Mouse (Mus musculus): ENCODE results near the gene Abcc5. TPM values are rescaled to one million over a fixed set of nuclear protein-coding genes. Genes with fewer than 3 reads are reported as not detected.
"Not testable (repeated sequence)": the region's sequence is repeated elsewhere in the genome, so short reads cannot be mapped to it uniquely, and the experiment has no call there.

Gene Abcc5
- polyA plus RNA-seq, 1 experiment, result 577 TPM

DNA sequence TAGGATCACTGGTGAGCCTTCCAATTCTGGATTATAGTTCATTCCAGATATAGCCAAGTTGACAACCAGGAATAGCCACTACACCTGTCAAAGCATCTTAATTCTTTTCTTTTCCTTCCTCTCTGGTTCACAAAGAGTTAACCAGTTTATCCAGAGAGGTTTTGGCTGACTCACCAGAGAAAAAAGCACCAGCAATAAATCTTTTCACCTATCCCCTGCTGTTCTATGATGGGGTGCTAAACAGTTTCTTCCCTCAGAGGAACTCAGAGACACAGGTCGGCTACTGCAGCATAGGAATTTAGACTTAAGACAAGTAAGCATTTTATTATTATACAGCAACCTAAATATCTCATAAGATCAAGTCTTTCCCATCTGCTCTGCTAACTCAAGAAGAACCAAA, 29.9 kb upstream of the Abcc5 start:
- no peak overlapping the region for H3K4me3 ChIP-seq (ENCODE audit: insufficient read depth, low read depth, low read length)
- 22% methylated on average over 1 of the region's 1 CpGs for WGBS
- TF ChIP-seq CTCF (IDR thresholded peaks at IDR 0.05; ENCODE audit: insufficient read depth, low read depth, low read length), result no peak
- no peak for TF ChIP-seq POLR2A (IDR thresholded peaks at IDR 0.05; ENCODE audit: insufficient read depth, low read depth, low read length)
- H3K27ac ChIP-seq (ENCODE audit: insufficient read depth, low read depth, low read length), result no peak overlapping the region
- H3K4me1 ChIP-seq (ENCODE audit: control insufficient read depth, insufficient read depth, low read length), result no peaks in the 10 kb centered on the region

GRCm38 (mm10) chr16:20454155-20454654, 28.0 kb upstream of the Abcc5 start:
- TF ChIP-seq POLR2A (IDR thresholded peaks at IDR 0.05; ENCODE audit: insufficient read depth, low read depth, low read length) (no peak), CTCF (IDR thresholded peaks at IDR 0.05; ENCODE audit: insufficient read depth, low read depth, low read length) (no peak)
- Histone ChIP-seq H3K4me3 (ENCODE audit: insufficient read depth, low read depth, low read length) (no peak overlapping the region), H3K4me1 (ENCODE audit: control insufficient read depth, insufficient read depth, low read length) (no peaks in the 10 kb centered on the region), H3K27ac (ENCODE audit: insufficient read depth, low read depth, low read length) (no peak overlapping the region)
- WGBS, result 91% methylated on average over 6 of the region's 6 CpGs

DNA sequence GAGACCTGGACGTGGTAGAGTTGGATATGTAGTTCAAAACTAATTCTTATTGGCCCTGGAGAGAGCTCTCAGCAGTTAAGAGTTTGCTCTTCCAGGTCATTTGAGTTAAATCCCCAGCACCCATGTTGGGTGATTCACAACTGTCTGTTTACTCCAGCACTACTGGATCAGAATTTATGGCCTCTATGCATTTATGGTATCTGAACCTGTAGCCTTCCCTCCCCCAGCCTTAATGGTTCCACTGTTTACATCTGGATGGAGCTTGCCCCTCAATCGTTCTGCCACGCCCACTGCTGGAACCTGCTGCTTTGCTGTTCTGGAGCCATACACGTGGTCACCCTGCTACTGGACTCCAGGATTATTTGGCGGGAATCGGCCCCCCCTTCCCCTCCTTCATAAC, 25.6 kb upstream of the Abcc5 start:
- Histone ChIP-seq H3K4me3 (ENCODE audit: insufficient read depth, low read depth, low read length) (no peak overlapping the region), H3K4me1 (ENCODE audit: control insufficient read depth, insufficient read depth, low read length) (no peaks in the 10 kb centered on the region), H3K27ac (ENCODE audit: insufficient read depth, low read depth, low read length) (no peak overlapping the region)
- WGBS, result 77% methylated on average over 6 of the region's 6 CpGs
- TF ChIP-seq POLR2A (IDR thresholded peaks at IDR 0.05; ENCODE audit: insufficient read depth, low read depth, low read length), result no peak
- no peak for TF ChIP-seq CTCF (IDR thresholded peaks at IDR 0.05; ENCODE audit: insufficient read depth, low read depth, low read length)

- H3K27ac ChIP-seq (ENCODE audit: insufficient read depth, low read depth, low read length), result no peak overlapping the region
- no peaks in the 10 kb centered on the region for H3K4me1 ChIP-seq (ENCODE audit: control insufficient read depth, insufficient read depth, low read length)
- no peak overlapping the region for H3K4me3 ChIP-seq (ENCODE audit: insufficient read depth, low read depth, low read length)
- 54% methylated on average over 1 of the region's 1 CpGs for WGBS
- TF ChIP-seq CTCF (IDR thresholded peaks at IDR 0.05; ENCODE audit: insufficient read depth, low read depth, low read length) (no peak), POLR2A (IDR thresholded peaks at IDR 0.05; ENCODE audit: insufficient read depth, low read depth, low read length) (no peak)
These were observed 19.7 kb upstream of the Abcc5 start for GRCm38 (mm10) chr16:20445871-20446270.

GRCm38 (mm10) chr16:20444831-20445388, 18.7 kb upstream of the Abcc5 start:
- Histone ChIP-seq H3K4me1 (ENCODE audit: control insufficient read depth, insufficient read depth, low read length) (no peaks in the 10 kb centered on the region), H3K4me3 (ENCODE audit: insufficient read depth, low read depth, low read length) (no peak overlapping the region), H3K27ac (ENCODE audit: insufficient read depth, low read depth, low read length) (no peak overlapping the region)
- 50% methylated on average over 7 of the region's 7 CpGs for WGBS
- no peak for TF ChIP-seq POLR2A (IDR thresholded peaks at IDR 0.05; ENCODE audit: insufficient read depth, low read depth, low read length)
- no peak for TF ChIP-seq CTCF (IDR thresholded peaks at IDR 0.05; ENCODE audit: insufficient read depth, low read depth, low read length)

- TF ChIP-seq CTCF (IDR thresholded peaks at IDR 0.05; ENCODE audit: insufficient read depth, low read depth, low read length), result no peak
- TF ChIP-seq POLR2A (IDR thresholded peaks at IDR 0.05; ENCODE audit: insufficient read depth, low read depth, low read length), result no peak
- 87% methylated on average over 2 of the region's 2 CpGs for WGBS
- Histone ChIP-seq H3K27ac (ENCODE audit: insufficient read depth, low read depth, low read length) (no peak overlapping the region), H3K4me3 (ENCODE audit: insufficient read depth, low read depth, low read length) (no peak overlapping the region), H3K4me1 (ENCODE audit: control insufficient read depth, insufficient read depth, low read length) (no peaks in the 10 kb centered on the region)
These were observed 16.7 kb upstream of the Abcc5 start for GRCm38 (mm10) chr16:20442871-20443270.

DNA sequence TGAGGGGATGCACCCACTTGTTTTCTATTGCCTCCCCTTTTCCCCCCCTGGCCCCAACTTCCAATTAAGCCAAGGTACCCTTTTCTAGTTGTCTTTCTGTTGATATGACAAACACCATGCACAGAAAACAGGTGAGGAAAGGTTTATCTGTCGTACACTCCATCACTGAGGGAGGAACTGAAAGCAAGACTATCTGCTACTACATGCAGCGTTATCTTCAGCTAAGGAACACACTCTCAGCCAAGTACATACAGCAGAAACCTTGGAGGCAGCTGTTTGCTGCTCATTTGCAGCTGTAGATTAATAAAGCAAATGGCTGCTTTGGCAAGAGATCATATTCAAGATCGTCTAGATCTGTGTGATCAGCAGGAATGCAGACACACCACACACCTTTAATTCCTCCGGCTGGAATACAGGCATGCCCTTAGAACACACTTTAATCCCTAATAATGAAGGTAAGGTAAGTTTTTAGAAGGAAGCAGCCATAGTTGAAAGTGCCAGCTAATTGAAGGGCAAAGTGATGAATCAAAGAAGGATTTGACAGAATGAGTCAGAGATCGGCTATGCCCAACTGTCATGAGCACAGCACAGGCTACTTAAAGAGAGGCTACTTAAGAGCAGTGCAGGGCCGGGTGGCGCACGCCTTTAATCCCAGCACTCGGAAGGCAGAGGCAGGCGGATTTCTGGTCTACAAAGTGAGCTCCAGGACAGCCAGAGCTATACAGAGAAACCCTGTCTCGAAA, 12.7 kb upstream of the Abcc5 start:
- H3K27ac ChIP-seq (ENCODE audit: insufficient read depth, low read depth, low read length), result no peak overlapping the region
- H3K4me3 ChIP-seq (ENCODE audit: insufficient read depth, low read depth, low read length), result no peak overlapping the region
- WGBS, result 88% methylated on average over 11 of the region's 11 CpGs
- TF ChIP-seq POLR2A (IDR thresholded peaks at IDR 0.05; ENCODE audit: insufficient read depth, low read depth, low read length) (no peak), CTCF (IDR thresholded peaks at IDR 0.05; ENCODE audit: insufficient read depth, low read depth, low read length) (no peak)
- H3K4me1 ChIP-seq (ENCODE audit: control insufficient read depth, insufficient read depth, low read length), result no peaks in the 10 kb centered on the region

DNA sequence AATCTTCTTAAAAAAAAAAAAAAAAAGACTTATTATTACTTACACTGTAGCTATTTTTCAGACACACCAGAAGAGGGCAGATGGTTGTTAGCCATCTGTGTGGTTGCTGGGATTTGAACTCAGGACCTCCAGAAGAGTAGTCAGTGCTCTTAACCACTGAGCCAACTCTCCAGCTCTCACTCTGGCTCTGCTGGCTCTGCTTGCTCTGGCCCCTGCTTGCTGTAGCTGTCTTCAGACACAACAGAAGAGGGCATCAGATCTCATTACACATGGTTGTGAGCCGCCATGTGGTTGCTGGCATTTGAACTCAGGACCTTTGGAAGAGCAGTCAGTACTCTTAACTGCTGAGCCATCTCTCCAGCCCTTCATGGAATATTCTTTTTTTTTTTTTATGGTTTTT, 11.9 kb upstream of the Abcc5 start:
- H3K4me1 ChIP-seq (ENCODE audit: control insufficient read depth, insufficient read depth, low read length); H3K27ac ChIP-seq (ENCODE audit: insufficient read depth, low read depth, low read length); H3K4me3 ChIP-seq (ENCODE audit: insufficient read depth, low read depth, low read length): not testable (repeated sequence)
- 90% methylated on average over 1 of the region's 1 CpGs for WGBS

- no peaks in the 10 kb centered on the region for H3K4me1 ChIP-seq (ENCODE audit: control insufficient read depth, insufficient read depth, low read length)
- no peak overlapping the region for H3K4me3 ChIP-seq (ENCODE audit: insufficient read depth, low read depth, low read length)
- 84% methylated on average over 3 of the region's 3 CpGs for WGBS
- TF ChIP-seq CTCF (IDR thresholded peaks at IDR 0.05; ENCODE audit: insufficient read depth, low read depth, low read length), result no peak
- no peak overlapping the region for H3K27ac ChIP-seq (ENCODE audit: insufficient read depth, low read depth, low read length)
These were observed 10.1 kb upstream of the Abcc5 start for GRCm38 (mm10) chr16:20436281-20436680.
